In the genomic region with DNA sequence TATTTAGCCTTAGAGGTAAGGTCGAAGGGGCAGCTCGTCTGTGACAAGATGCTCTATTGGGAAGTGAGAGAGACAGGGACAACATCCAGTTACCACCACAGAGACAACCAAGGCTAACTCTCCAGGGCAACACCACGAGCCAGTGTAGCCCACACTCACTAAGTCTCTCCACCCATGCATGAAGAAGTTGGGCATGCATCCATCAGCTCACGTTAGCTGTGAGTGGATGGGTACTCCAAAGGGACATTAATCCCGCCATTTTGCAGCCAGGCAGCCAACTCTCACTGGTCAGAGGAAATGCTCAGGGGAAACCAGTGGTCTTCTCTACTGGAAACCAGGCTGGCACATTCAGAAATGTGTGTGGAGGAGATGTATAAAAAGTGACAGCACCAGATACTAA, we compare ENCODE assay signal across 13 mouse cellular contexts.
"Had no signal": no experiment of that assay in that cellular context is flagged by ENCODE, and none has a peak within 500 bp of the region (broad histone marks: within the 10 kb centered on the region; RNA-seq: fewer than 3 reads in every experiment).

No protein-coding gene starts in this region.

- H3K4me1 ChIP-seq: limb, embryonic 13.5 days; liver, embryonic 12.5 days; liver, embryonic 15.5 days had no signal

- ATAC-seq: liver, embryonic 12.5 days had no signal

- H3K4me3 ChIP-seq: kidney, embryonic 15.5 days; left cerebral cortex, adult 2 months; limb, embryonic 10.5 days; limb, embryonic 13.5 days; liver, embryonic 12.5 days; liver, embryonic 15.5 days; midbrain, embryonic 12.5 days had no signal

- H3K27ac ChIP-seq: kidney, embryonic 15.5 days; left cerebral cortex, adult 2 months; limb, embryonic 10.5 days; limb, embryonic 13.5 days; liver, embryonic 12.5 days; liver, embryonic 15.5 days; macrophage; midbrain, embryonic 12.5 days had no signal

- H3K9me3 ChIP-seq: kidney, embryonic 15.5 days; limb, embryonic 10.5 days; limb, embryonic 13.5 days; liver, embryonic 12.5 days; liver, embryonic 15.5 days; midbrain, embryonic 12.5 days had no signal

- DNase-seq: layer of hippocampus, postnatal 36 days; liver; lung, adult 2 months; thymus, adult 18-20 months; thymus, postnatal 36 days had no signal

- H3K9ac ChIP-seq: kidney, embryonic 15.5 days; limb, embryonic 13.5 days; liver, embryonic 12.5 days; liver, embryonic 15.5 days; midbrain, embryonic 12.5 days had no signal

- H3K27me3 ChIP-seq: limb, embryonic 13.5 days; liver, embryonic 12.5 days; liver, embryonic 15.5 days; midbrain, embryonic 12.5 days had no signal

- H3K4me2 ChIP-seq: kidney, embryonic 15.5 days; limb, embryonic 13.5 days; liver, embryonic 12.5 days; liver, embryonic 15.5 days; midbrain, embryonic 12.5 days had no signal

- H3K36me3 ChIP-seq: kidney, embryonic 15.5 days; limb, embryonic 10.5 days; limb, embryonic 13.5 days; liver, embryonic 12.5 days; liver, embryonic 15.5 days; midbrain, embryonic 12.5 days had no signal
